Mouse (Mus musculus): ENCODE data around the gene Large2.

- no peak for TF ChIP-seq POLR2A (IDR thresholded peaks at IDR 0.05; ENCODE audit: insufficient read depth, low read depth, low read length)
- no peak for TF ChIP-seq CTCF (IDR thresholded peaks at IDR 0.05; ENCODE audit: insufficient read depth, low read depth, low read length)
Measured at GRCm38 (mm10) chr2:92404737-92405136, 30.1 kb upstream of the Large2 start.
